Mouse (Mus musculus) left cerebral cortex, postnatal 4 days (tissue): Measurements from ENCODE around the gene Meis1. TPM values are rescaled to one million over a fixed set of nuclear protein-coding genes. Genes with fewer than 3 reads are reported as not detected.

ENCODE experiments used
- DNase-seq: peaks from one replicate; pipeline ENCODE4 v3.0.0-alpha.2; 2022
- intact Hi-C: fragments of 180-260 bp; cut with DNase I; formaldehyde crosslinking; loops from one replicate; pipeline ENCODE4 v1.15.1; 2025
- total RNA-seq, 2 experiments: library from RNA; stranded (reverse); gene quantifications; 2 replicates each; pipeline ENCODE4 v1.2.3; 2021

Meis1 gene
- 1 to 10 TPM; 9.1 to 9.7 TPM for total RNA-seq

DNA sequence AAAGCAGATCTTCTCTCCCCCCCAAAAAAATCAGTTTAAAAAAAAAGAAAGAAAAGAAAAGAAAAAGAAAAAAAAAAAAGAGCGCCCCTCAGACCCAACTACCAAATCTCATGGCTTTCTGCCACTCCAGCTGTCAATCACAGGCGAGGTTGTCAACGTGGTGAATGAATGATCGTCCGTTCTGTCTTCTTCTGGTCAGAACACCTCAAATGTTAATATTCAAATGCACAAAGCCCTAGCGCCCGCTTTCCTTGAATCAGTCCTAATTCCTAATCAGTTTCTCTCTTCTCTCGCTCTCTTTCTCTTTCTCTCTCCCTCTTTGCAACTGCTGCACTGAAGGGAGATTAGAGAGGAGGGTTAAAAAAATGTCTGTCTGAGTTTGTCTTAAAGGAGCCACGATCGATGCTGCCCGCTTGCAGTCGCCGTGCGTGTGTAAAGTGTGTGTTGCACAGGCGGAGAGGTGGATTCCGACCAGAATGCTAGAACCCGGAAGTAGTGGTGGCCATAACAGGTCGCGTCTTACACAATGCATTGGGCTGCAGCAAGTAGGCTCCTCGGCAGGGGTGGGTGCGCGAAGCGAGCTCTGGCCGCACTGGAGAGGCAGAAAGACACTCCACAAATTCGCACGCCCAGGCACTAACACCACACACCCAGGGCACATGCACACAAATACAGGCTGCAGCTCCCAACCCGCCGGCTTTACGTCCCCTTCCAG, at the start of gene Meis1:
Gene Meis1 (minus strand): TSS at position 497 of the 715 bp plus-strand sequence.
- intact Hi-C loops: loop anchor here (2.0 to 5.0 kb wide), 2 partner anchors 140 to 1741 kb away; no protein-coding TSS in a partner anchor
- DNase-seq: peak; percentile 95

DNA sequence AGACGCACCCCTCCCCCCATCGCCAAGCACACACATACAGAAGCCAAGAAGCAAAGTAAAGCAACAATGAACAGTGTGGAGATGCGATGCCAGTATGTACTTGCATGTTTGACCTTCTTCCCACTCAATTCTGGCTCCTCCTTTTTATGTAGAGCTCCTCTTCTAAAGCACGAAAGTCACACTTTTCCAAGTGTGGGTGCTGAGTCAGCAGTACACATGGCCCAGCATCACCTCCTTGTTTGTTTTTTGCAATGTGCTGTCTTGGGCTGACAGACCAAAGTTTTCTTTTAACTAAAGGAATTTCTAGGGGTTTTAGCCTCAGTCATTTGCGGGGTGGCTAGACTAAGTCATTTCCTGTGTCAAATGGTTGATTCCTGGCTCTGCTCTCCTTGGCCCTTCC, 48.5 kb upstream of the Meis1 start:
- DNase-seq: no peak
- intact Hi-C loops: no loop called here

- intact Hi-C loops: no loop called here
- DNase-seq: no peak
These were observed 30.5 kb upstream of the Meis1 start for GRCm38 (mm10) chr11:19049276-19049675.

GRCm38 (mm10) chr11:19036595-19037166, 17.9 kb upstream of the Meis1 start:
- intact Hi-C loops: no loop called here
- DNase-seq: no peak

DNA sequence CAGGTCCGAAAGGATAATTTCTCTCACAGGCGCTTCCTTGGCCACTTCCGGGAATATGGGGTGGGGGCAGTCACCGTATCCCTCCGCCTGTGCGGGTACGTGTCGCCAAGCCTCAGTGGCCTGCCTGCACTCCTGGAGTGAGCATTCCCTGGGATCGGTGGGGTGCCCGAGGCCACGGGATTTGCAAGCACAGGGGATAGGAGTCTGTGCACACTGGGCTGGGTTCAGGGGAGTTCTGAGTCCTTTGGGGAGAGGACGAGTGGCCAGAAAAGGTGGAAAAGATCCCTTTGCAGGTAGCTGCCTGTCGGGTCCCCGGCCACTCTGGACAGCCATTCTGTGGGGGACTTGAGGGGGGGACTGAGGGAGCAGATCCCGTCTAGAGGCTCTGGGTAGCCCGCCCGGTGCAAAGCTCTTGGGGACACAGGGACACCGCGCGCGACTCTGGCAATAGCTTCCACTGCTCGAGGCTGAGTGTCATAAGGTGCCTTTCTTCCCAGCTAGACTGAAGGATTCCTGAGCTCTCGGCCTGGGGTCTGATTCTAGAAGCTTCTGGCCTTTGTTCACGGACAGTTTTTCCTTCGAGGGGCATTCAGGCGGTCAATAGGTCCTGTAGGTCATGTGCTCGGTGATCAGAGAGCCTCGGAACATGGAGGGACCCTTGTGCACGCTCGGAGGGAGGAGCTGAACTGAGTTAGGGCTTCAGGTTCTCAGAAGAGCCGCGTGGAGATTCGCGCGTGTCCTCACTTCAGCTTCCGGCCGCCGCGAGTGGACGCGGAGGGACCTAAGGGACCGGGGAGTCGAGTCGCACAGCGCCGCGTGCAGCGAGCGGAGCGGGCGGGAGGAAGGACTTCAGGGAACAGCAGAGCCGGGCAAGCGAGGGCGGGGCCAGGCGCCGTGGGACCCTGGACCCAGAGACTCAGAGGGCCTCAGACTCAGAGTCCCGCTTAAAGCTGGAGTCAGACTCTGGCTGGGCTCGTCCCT, 8.1 kb upstream of the Meis1 start:
- intact Hi-C loops: loop anchor here (5.0 to 10.0 kb wide), 3 partner anchors 648 to 1572 kb away; no protein-coding TSS in a partner anchor
- DNase-seq: peak; percentile 82

- DNase-seq: no peak
- intact Hi-C loops: loop anchor here (5.0 to 10.0 kb wide), 3 partner anchors 649 to 1571 kb away; no protein-coding TSS in a partner anchor
These were observed 7.3 kb upstream of the Meis1 start for GRCm38 (mm10) chr11:19025976-19026520.

- intact Hi-C loops: loop anchor here (5.0 to 10.0 kb wide), 3 partner anchors 650 to 1570 kb away; no protein-coding TSS in a partner anchor
- no peak for DNase-seq
These were observed 5.9 kb upstream of the Meis1 start for GRCm38 (mm10) chr11:19024496-19025265.

GRCm38 (mm10) chr11:19023356-19023755, 4.6 kb upstream of the Meis1 start:
- intact Hi-C loops: loop anchor here (10.0 kb wide), 2 partner anchors 651 to 1569 kb away; no protein-coding TSS in a partner anchor
- DNase-seq: no peak

- DNase-seq: no peak
- intact Hi-C loops: loop anchor here (10.0 kb wide), 2 partner anchors 652 to 1568 kb away; no protein-coding TSS in a partner anchor
These were observed 3.8 kb upstream of the Meis1 start for GRCm38 (mm10) chr11:19022576-19022975.

- intact Hi-C loops: loop anchor here (10.0 kb wide), 2 partner anchors 654 to 1566 kb away; no protein-coding TSS in a partner anchor
These were observed 2.3 kb upstream of the Meis1 start for GRCm38 (mm10) chr11:19020951-19021710.

GRCm38 (mm10) chr11:19020371-19020824, 1.6 kb upstream of the Meis1 start:
- intact Hi-C loops: loop anchor here (10.0 kb wide), 2 partner anchors 654 to 1566 kb away; no protein-coding TSS in a partner anchor
- peak; percentile 96 for DNase-seq

More at GRCm38 (mm10) chr11:19020951-19021710, 2.3 kb upstream of the Meis1 start:
- DNase-seq: no peak

DNA sequence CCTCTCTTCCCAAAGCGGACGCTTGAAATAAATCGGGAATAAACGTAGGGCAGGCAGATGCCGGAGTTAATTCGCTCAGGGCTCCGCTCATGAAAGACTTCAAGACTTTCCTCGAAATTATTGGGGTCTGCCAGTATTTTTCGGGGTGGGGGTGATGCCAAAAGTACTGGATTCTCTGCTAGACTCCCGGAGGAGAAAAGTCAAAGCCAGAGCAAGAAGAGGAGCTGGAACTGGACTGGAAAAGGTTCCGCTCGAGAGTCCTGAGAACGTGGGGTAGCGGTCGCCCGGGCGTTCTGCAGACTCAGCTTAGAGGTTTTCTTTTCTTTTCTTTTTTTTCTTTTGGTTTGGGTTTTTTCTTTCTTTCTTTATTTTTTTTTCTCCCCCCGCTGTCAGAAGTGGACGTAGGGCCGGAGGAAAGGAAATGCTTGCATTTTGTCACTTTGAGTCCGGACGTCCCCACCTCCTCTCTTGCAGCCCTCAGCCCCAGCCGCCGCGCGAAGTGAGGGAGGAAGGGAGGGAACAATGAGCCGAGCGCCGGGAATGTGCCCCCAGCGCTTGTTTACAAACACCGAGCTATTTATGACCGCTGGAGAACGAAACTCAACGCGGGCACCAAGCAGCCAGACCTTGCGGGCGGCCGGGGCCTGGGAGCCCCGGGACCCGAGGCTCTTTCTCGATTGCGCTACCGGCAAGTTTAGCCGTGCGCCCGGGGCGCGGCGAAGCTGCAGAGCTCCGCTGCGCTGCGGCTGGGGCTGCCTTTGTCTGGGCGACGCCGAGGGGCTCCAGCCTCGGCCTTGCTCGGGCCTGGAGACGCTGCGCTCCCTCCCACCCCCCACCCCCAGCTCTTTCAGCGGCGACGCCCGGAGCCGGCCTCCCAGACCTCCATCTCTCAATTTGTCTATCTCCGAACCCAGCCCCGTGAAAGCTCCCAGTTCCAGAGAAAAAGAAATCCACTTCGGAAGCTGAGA, 703 bp upstream of the Meis1 start:
- no peak for DNase-seq
- intact Hi-C loops: loop anchor here (2.0 to 10.0 kb wide), 4 partner anchors 141 to 1742 kb away; no protein-coding TSS in a partner anchor

- DNase-seq: no peak
- intact Hi-C loops: loop anchor here (2.0 to 5.0 kb wide), 2 partner anchors 139 to 1741 kb away; no protein-coding TSS in a partner anchor
These were observed 919 bp downstream of the Meis1 start for GRCm38 (mm10) chr11:19017719-19018413.

- intact Hi-C loops: loop anchor here (5.0 kb wide), 1 partner anchor 1740 kb away; no protein-coding TSS in a partner anchor
- DNase-seq: no peak
These were observed 1.5 kb downstream of the Meis1 start for GRCm38 (mm10) chr11:19017262-19017661.

- intact Hi-C loops: loop anchor here (5.0 kb wide), 1 partner anchor 1739 kb away; no protein-coding TSS in a partner anchor
- no peak for DNase-seq
These were observed 2.1 kb downstream of the Meis1 start for GRCm38 (mm10) chr11:19016481-19017220.
